Mouse (Mus musculus) cerebellum, adult 9-10 months (tissue): ENCODE data around the gene Gm28048.

Source experiments
- DNase-seq: peaks from one replicate; pipeline ENCODE4 v3.0.0; 2022

The Gm28048 gene

GRCm38 (mm10) chr11:22857705-22858440, 124.0 kb downstream of the Gm28048 start:
- no peak for DNase-seq

- no peak for DNase-seq
Observed at GRCm38 (mm10) chr11:22857106-22857704, 124.7 kb downstream of the Gm28048 start.

GRCm38 (mm10) chr11:22856371-22856965, 125.4 kb downstream of the Gm28048 start:
- no peak for DNase-seq

- DNase-seq: no peak
Observed at GRCm38 (mm10) chr11:22854571-22854970, 127.3 kb downstream of the Gm28048 start.

GRCm38 (mm10) chr11:22853477-22854157, 128.3 kb downstream of the Gm28048 start:
- no peak for DNase-seq

- DNase-seq: no peak
Observed at GRCm38 (mm10) chr11:22852510-22852909, 129.4 kb downstream of the Gm28048 start.

GRCm38 (mm10) chr11:22851416-22851815, 130.5 kb downstream of the Gm28048 start:
- no peak for DNase-seq

GRCm38 (mm10) chr11:22850077-22850476, 131.8 kb downstream of the Gm28048 start:
- no peak for DNase-seq

GRCm38 (mm10) chr11:22848649-22849195, 133.2 kb downstream of the Gm28048 start:
- no peak for DNase-seq

- no peak for DNase-seq
Observed at GRCm38 (mm10) chr11:22847732-22848648, 133.9 kb downstream of the Gm28048 start.

GRCm38 (mm10) chr11:22846960-22847731, 134.7 kb downstream of the Gm28048 start:
- DNase-seq: no peak

GRCm38 (mm10) chr11:22846093-22846835, 135.6 kb downstream of the Gm28048 start:
- DNase-seq: no peak

- DNase-seq: no peak
Observed at GRCm38 (mm10) chr11:22844754-22845718, 136.9 kb downstream of the Gm28048 start.

- DNase-seq: no peak
Observed at GRCm38 (mm10) chr11:22839456-22839855, 142.4 kb downstream of the Gm28048 start.

- DNase-seq: no peak
Observed at GRCm38 (mm10) chr11:22838361-22838760, 143.5 kb downstream of the Gm28048 start.

GRCm38 (mm10) chr11:22836269-22836668, 145.6 kb downstream of the Gm28048 start:
- no peak for DNase-seq

- DNase-seq: no peak
Observed at GRCm38 (mm10) chr11:22832600-22832999, 149.3 kb downstream of the Gm28048 start.

GRCm38 (mm10) chr11:22831916-22832315, 150.0 kb downstream of the Gm28048 start:
- DNase-seq: no peak

- DNase-seq: no peak
Observed at GRCm38 (mm10) chr11:22830684-22831083, 151.2 kb downstream of the Gm28048 start.
